Mouse (Mus musculus) kidney, postnatal 14 days (tissue): ENCODE results near the gene Usp40.
A peak's percentile ranks its signal among the peaks of the same experiment; 100 is the strongest.
"Not testable (repeated sequence)": the region's sequence is repeated elsewhere in the genome, so short reads cannot be mapped to it uniquely, and the experiment has no call there.

Experiments used
- DNase-seq: peaks from one replicate; pipeline ENCODE4 v3.0.0; 2022; ENCODE audit warnings: mixed read lengths

Gene Usp40

DNA sequence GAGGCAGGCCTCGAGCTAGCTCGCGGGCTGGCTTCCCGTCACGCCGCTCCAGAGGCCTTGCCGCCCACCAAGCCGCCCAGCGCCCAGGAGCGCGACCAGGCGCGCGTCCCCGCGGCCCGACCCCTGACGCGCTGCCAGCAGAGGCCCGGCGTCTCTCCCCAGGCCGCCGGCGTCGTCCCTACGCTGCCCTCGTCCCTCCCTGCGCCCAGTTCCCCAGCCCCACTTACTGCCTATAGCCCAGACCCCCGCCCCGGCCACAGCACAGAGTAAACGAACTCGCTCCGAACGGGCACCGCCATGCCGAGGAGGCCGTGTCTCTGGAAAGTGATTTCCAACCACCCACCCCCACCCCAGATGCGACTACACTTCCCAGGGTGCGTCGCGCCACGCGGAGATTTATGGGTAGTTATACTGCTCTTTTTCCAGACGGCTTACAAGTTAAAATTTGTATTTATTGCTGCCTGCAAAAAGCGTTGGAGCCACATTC lies at the start of gene Usp40:
Gene Usp40, minus strand, starts transcription at position 341 of the 487 bp plus-strand sequence.
- DNase-seq = peak; percentile 87

DNA sequence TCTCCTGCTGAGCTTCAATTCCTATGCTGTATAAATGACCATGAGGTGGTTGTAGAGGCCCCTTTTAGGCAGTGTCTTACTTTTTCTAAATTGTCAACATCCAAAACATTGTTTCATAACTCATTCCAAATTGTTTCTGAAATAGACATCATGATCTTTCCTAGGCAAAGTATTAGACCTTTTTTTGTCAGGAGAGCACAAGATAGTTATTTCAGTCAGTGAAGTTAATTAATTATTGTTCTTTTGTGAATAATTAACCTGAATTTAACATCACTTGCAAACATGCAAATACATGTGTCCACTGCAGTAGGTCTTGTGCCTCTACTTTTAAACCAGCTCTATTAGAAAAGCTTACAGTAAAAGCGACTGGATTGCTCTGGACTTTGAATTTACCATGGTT lies 46.7 kb upstream of the Usp40 start, which contains the start of gene Ugt1a10:
Gene Ugt1a10, plus strand, starts transcription at position 301 of the 400 bp plus-strand sequence.
- DNase-seq = no peak

DNA sequence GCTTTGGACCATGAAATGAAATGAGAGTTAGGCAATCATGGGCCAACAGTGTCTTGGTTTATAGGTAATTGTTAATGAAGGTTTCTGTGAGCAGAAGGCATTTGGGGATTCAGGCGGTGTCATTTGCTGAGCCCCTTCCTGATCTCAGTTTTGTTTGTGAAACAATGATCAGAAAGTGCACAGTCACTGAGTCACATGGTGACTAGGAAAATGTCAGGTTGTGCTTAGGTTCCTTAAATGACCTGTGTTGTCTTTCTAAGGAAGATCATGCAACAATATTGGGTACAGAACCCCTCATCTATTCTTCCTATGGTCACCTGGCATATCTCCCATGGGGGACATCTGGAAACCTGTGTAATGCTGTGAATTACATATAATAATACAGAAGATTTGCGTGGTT lies 39.1 kb upstream of the Usp40 start:
- not testable (repeated sequence) for DNase-seq

DNA sequence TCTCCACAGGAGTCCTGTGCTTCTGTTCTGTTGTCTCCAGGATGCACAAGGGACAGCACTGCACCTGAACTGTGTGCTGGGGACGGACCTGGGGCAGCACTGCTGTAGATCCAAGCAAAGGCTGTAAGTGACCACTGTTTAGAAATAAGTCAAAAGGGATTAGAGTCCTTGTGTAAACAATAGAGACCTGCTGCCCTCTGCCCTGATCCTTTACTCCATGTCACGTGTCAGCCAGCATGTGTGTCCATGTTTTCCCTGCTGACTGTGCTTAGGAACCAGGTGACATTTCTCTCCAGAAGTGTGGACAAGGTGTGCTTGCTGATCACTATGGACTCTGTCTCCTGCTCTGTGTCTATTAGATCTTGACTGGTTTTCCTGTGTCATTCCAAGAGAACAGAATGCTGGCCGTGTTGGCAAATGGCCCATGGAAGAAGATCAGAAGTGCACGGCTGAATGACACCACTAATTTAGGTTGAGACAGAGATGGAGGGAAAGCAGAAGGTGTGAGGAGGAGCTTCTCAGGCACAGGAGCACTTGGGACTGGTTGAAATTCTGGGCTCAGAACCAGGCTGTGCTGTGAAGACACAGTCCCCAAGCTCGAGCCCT lies 36.6 kb upstream of the Usp40 start:
- peak; percentile 24 for DNase-seq

DNA sequence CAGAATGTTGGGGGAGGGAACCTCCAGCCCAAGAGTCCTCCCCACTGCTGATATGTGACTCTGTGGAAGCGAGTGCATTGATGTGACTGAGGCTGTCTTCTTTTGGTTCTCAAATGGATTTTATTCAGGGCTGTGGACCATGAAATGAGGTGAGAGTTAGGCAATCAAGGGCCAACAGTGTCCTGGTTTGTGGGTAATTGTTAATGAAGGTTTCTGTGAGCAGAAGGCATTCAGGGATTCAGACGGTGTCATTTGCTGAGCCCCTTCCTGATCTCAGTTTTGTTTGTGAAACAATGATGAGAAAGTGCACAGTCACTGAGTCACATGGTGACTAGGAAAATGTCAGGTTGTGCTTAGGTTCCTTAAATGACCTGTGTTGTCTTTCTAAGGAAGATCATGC lies 34.7 kb upstream of the Usp40 start:
- DNase-seq = not testable (repeated sequence)

DNA sequence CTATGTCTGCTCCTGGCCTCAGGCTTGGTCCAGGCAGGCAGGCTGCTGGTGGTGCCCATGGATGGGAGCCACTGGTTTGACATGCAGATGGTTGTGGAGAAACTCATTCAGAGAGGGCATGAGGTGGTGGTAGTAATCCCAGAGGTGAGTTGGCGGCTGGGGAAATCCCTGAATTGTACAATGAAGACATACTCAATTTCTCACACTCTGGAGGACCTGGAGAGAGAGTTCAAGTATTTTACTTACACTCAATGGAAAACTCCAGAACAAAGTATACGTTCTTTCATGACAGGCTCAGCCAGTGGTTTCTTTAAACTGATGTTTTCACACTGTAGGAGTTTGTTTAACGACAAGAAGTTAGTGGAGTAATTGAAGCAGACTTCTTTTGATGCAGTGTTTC lies 16.9 kb upstream of the Usp40 start:
- DNase-seq = not testable (repeated sequence)

DNA sequence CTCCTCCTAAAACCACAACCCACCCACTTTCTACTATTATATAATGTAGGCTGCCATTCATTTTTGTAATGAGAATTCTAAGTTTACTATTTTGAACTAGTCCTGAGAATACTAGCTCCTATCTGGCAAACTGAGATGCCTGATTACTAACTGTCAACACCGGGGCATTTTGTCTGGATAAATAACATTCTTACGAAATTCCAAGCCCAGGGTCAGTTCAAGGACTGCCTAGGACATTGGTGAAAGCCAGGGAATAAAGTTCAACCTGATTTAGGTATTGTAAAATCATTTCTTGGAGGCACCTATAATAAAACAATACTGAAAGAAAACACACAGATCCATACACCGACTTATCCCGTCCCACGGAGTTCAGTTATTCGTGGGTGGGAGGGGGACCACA lies 7.0 kb upstream of the Usp40 start:
- DNase-seq = no peak

DNA sequence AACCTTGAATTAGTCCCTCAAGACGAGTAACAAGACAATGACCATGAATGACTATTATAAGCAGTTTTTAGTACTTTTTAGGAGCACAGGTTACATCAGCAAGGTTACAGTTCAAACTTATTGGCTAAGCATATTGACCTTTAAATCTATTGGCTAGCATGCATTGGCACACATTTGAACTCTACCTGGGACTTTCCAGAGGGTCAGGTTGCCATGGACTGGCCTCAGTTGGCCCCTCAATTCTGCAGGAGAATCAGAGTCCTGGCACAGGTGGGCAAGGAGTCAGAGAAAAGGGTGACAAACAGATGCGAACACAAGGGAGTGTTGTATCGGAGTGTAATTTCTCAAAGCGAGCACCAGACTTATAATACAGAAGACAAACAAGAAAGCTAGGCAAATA lies 6.3 kb upstream of the Usp40 start:
- no peak for DNase-seq

DNA sequence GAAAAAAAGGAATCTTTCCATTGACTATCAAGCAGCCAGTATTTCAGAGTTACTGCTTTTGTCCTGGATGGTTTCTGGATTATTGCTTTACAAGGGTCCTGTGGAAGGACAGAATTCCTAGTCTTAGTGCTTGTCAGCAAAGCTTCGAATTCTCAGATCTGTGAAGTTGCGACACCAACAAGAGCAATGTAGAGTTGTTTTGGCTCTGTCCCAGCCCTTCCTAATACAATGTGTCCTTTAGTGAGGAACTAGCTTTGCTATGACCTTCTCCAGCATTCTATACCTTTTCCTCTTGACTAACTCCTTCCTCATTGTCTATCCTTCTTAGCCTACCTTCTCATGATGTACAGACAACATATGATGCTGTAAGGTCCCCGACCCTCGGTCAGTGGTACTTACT lies 5.8 kb upstream of the Usp40 start:
- DNase-seq = no peak

DNA sequence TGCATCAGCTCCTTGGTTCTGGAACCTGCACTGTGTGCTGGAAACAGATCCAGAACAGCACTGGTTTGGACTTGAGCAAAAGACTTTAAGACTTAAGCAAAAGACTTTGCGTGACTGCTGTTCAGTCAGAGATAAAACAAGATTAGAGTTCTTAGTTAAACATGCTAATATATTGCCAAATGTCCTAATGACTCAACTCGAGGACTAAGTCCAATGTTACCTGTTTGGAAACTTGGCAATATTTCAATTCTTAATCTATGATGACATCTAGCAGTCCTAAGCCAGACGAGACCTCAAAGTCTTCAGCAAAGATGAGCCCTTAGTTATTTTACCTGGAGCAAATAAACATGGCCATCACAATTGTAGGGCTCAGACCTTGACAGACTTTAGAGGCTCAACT lies 5.4 kb upstream of the Usp40 start:
- no peak for DNase-seq

DNA sequence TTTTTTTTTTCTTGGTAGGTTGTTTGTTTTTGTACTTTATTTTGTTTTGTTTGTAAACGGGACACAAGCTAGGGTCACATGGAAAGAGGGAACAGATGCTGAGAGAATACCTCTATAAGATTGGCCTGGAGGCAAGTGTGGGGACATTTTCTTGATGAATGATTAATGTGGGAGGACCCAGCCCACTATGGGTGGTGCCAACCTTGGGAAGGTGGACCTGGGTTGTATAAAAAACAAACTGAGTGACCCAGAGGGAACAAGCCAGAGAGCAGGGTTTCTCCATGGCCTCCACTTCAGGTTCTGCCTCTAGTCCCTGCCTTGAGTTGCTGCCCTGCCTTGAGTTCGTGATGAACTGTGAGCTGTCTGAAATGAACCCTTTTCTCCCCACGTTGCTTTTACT lies 1.2 kb upstream of the Usp40 start:
- DNase-seq = no peak

DNA sequence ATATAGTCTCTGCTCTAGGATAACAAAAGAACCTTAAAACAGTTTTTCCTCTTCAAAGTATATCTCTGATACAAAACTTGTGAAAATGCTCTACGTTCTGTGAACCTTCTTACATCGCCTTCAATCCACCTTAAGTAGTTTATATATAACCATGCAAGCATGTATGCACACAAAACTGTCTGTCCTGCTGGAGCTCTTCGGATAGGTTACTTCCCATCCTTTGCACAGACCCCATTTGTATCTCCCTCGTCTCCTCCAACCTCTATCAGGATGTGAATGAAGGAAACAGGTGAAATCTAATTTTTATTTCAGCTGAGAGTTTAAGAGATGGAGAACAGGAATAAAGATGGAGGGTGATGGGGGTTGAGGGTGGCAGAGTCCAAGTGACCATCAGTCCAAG lies 384 bp upstream of the Usp40 start:
- no peak for DNase-seq

DNA sequence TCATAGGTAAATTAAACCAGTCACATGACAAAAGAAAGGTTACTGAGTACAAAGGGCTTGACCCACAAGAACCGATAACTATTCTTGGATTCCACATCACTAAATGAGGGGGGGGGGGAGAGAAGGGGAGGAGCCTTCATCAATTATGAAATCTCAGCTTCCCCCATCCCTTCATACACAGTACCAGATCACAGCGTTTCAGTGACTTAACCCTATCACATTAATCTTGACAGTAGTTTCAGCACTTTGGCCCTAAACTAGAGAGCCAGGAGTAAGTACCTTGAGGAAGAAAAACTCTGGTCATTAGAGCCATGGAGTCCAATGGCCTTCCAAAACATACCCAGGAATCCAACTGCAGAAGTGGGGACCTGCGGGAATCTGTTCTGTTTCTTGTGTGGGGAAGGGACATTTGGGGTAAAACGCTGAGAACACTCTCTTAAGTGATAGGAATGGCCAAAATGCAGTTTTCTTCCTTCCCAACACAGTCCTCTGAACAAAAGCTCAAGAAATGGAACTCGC lies 600 bp downstream of the Usp40 start:
- no peak for DNase-seq

DNA sequence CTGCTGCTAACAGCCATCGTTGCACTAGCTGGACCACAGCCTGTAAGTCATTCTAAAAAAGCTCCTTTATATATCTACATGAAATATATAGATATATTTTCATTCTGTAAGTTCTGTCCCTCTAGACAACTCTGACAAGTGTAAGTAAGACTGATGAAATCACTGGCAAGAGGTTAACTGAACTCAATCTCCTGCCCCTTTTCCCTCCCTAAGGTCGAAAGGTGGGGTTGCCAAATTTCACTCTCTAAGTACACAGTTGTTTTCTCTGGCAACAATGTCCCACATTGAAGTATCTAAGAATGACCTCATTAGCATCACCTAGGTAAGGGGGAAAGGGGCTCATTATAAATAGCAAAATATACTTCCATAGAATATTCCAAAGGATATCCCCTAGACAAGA lies 15.6 kb downstream of the Usp40 start:
- DNase-seq = no peak

DNA sequence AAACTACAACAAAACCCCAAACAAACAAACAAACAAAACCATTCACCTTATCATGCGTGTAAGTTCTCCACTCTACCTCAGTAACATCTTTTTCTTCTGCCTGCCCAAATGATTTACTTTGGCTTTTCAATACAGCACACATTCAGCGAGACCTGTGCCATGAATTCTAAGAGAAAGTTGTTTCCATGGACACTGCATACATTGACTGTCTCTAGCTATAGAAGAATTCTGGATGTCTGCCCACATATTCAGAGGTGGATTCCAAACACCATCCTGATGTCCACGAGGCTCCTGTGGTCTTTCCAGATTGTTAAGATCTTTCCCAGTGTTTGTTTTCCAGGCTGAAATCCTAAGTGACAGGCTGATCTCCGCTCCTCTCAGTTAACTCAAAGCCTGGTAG lies 26.1 kb downstream of the Usp40 start:
- no peak for DNase-seq

DNA sequence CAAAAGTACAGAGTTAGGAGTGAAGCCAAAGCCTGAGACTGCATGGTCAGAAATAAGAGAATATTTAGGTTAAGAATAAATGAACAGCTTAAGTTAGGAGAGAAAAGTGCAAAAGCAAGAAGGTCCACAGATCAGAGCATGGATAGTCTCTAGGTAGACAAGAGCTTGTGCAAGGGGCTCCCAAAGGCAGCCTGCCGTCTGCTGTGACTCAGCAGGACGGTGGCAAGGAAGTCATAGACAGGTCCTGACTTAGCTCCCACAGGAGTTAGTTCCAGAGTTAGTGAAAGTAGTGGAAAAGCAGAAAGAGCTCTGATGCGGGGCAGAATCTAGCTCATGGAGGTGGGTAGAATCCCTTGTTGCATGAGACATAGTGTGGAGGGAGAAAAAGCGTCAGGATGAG lies 38.0 kb downstream of the Usp40 start:
- DNase-seq = no peak

DNA sequence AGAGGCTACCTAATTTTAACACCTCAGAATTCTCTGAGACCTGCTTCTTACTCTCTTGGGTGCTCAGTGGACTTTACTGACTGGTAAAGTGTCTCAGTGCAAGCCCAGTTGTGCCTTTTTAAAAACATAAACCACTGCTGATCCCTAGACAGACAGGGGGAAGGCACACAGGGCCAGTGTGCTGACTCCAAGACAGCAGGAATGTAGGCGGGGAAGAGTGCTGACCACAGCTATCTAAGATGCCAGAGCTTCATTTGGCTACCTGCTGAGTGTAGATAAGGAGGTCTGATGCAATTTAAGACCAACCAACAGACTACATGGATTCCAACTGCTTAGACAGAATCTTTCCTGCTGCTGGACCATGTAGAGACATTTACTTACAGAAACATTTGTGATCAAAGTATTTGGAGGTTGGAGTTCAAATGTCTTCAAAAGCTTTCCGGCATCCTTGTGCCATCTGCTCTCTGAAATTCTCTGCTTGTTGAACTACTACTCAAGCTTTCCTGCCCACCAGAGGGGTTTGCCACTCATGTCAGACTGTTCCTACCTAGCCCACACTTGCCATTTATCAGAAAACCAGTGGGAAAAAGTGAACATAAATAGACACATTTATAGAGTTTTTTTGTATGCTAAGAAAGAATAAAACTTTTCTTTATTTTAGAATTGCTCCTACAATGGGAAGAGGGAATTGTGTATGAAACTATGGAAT lies 46.7 kb downstream of the Usp40 start:
- DNase-seq = no peak

DNA sequence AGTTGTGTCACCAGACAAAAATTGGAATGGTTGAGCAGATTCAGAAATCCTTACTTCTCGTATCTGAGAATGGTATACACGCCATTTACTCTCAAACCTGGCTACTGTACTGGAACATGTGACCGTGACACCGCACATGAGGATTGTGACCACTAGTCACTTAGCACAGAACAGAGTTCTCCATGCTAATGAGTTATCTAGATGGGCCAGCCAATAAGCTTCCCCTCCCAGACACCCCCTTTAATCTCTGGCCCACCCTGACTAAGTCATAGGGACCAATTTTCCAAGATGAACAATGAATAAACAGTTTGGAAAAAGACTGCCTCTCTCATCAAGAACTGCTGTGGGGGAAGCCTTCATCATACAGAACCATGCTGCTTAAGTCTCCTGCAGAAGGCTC lies 47.6 kb downstream of the Usp40 start:
- no peak for DNase-seq

DNA sequence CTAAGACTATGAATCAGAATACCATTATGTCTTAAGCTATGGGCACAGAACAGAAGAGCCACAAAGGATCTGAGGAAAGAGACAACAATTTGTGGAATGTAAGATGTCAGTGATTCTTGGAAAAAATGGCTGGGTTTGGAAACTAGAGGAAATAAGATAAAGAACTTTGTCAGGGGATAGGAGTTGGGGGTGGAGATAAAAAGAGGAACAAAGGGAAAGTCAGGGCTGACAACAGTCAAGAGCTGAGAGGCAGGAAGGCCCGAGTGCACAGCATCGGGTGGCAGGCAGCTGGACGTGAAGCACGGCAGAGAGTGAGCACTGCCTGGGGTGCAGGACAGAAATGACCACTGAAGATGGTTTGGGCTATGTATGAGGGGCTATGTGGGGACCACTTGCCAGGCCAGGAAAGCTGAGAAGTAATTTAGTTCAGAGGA lies 48.3 kb downstream of the Usp40 start:
- no peak for DNase-seq

DNA sequence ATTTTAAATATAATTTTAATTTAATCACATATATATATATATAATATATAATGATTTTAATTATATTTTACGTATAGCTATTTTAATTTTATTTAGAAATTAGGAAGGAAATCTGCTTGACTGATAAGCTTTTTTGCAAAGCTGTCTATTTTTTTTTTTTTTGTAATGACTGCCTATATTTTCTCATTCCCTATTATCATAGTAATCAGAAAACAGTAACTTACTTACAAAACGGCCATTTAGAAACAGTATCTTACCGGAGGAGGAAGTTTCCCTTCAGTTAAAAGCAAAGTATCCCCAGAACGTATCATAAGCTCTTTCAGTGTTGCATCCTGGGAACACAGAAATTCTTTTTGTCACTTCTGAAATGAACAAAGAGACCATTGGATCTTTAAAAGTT lies 48.8 kb downstream of the Usp40 start:
- DNase-seq = no peak

DNA sequence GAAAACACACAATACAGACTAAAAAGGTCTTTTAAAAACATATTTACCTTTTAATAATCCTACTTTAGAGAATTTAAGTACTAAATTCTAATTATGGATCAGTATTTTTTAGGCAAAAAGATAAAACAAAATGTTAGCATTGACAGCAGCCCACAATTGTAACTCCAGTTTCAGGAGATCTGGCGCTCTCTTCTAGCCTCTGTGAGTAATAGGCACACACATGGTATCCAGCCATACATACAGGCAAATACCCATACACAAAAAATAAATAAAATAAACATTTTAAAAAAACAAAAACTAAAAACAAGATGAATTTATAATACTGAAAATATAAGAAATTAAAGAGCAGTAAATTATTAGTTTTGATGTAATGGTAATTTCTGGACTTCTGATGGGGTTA lies 49.4 kb downstream of the Usp40 start:
- DNase-seq = no peak

DNA sequence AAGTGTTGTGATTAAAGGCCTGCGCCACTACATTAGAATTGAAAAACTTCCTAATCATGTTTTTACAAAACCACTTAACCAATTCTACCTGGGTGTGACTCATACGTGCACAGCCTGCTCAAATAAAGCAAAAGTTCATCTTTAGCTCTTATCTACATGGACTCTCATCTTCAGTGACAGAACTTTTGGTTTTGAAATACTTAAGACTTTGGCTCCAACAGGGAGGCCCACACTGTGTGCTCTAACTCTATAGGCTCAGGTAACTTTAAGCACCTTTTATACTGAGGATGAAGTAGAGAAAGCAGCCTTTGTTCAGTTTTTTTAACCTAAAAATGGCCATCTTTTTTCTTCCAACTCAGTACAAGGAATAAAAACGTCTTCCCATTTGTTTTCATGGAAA lies 55.3 kb downstream of the Usp40 start:
- no peak for DNase-seq

DNA sequence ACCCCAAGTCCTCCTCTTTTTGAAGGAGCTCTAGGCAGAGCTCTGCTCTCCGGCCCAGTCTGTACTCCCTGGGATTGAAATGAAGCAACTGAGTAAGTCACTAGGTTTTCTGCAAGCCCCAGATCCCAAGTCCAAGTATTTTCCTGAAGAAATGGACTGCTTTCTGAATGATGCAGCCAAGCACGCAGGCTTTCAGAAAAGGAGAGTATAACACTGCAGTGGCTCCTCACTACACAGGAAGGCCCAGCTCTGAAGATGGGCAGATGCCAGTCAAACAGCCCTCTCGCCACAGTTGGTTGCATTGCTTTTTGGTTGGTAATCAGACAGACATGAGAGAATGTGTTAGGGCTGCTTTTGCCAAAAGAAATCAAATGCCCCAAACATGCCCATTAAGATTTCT lies 56.7 kb downstream of the Usp40 start:
- DNase-seq = no peak

DNA sequence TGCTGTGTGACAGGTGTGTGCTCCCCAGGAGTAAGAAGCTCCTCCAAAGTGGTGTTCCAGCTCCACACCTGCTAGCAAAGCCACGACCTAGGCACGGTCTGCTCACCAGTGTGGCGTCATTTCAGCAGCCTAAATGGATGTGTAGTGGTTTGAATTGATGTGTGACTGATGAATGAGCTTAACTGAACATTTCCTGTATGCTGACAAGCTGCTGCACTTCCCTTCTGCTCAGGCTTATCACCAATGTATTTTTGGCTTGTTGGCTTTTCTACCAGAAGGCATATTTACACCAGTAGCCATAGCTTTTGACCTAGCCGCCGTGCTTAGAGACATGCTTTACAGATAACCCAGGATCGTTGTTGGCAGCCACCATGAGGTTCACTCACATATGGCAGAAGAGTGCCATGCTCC lies 60.7 kb downstream of the Usp40 start:
- no peak for DNase-seq

DNA sequence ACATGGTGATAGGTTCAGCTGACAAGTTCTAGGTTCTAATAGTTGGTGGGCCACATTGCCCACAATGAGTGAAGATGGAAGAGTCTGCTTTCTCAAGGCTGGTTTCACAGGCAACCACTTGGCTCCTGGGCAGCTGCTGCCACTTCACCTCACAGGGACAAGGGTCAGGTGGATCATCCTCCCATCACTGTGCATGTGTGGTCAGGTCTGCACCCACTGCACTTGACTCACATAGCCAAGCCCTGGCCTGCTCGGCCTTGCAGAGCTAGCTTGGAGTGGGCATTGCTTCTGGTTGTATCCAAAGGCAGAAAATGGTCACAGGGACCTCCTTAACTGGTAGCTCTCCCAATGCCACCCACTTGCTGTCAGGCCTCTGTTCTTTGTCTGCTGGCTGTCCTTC lies 66.6 kb downstream of the Usp40 start:
- DNase-seq = no peak
